ENCODE assay signal across 9 mouse cellular contexts in the genomic region with DNA sequence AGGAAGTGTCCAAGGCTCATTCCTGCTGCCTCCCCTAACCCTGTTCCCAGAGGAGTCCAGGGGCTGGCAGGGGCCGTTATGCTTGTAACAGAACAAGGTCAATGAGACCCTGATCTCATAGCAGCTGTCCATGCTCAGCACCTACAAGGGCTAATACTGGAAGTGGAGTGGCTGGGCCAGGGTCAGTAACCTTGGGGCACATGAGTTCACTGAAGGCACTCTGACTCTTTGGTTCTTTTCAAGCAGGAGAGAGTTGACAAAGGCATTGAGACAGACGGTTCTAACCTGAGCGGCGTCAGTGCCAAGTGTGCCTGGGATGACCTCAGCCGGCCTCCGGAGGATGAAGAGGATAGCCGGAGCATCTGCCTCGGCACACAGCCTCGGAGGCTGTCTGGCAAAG. TPM values are rescaled to one million over a fixed set of nuclear protein-coding genes. Genes with fewer than 3 reads are reported as not detected.
DNase-seq lines count a peak whose midpoint lies in the region; ATAC-seq and TF ChIP-seq lines count a peak whose summit lies in the region.
"Had no signal": no experiment of that assay in that cellular context is flagged by ENCODE, and none has a peak within 500 bp of the region (broad histone marks: within the 10 kb centered on the region; RNA-seq: fewer than 3 reads in every experiment).

No protein-coding gene starts in this region.

- H3K27me3 ChIP-seq in heart, embryonic 15.5 days: no peaks in the 10 kb centered on the region
- H3K27me3 ChIP-seq in lung, embryonic 14.5 days (ENCODE audit: insufficient read depth, low read length): no peaks in the 10 kb centered on the region
- no peaks in the 10 kb centered on the region for H3K27me3 ChIP-seq in embryonic facial prominence, embryonic 15.5 days
- H3K27me3 ChIP-seq in liver, embryonic 12.5 days (replicated peaks): no peaks in the 10 kb centered on the region
- no peaks in the 10 kb centered on the region for H3K27me3 ChIP-seq in thymus, adult 2 months (ENCODE audit: control insufficient read depth, insufficient read depth, low read length)

- H3K36me3 ChIP-seq in heart, embryonic 15.5 days: 0 out of 2 replicates have a peak, but pooled peaks cover 3% of the 10 kb centered on the region
- peaks cover 50% of the 10 kb centered on the region; the same call in 1 of the 2 replicates for H3K36me3 ChIP-seq in lung, embryonic 14.5 days (ENCODE audit: insufficient read depth)
- peaks cover 39% of the 10 kb centered on the region for H3K36me3 ChIP-seq in embryonic facial prominence, embryonic 15.5 days
- H3K36me3 ChIP-seq in liver, embryonic 12.5 days: peaks cover 18% of the 10 kb centered on the region
- peaks cover 3% of the 10 kb centered on the region; the same call in 1 of the 2 replicates for H3K36me3 ChIP-seq in thymus, adult 2 months (ENCODE audit: control insufficient read depth, insufficient read depth, low read length)

- H3K4me2 ChIP-seq in heart, embryonic 15.5 days: no peak overlapping the region
- no peak overlapping the region for H3K4me2 ChIP-seq in lung, embryonic 14.5 days
- no peak overlapping the region for H3K4me2 ChIP-seq in embryonic facial prominence, embryonic 15.5 days (replicated peaks)
- H3K4me2 ChIP-seq in liver, embryonic 12.5 days: no peak overlapping the region

- H3K27ac ChIP-seq in heart, embryonic 15.5 days: peak overlapping the region; percentile 90
- peak overlapping the region; percentile 36; the same call in 1 of the 2 replicates for H3K27ac ChIP-seq in lung, embryonic 14.5 days (ENCODE audit: low read depth)
- H3K27ac ChIP-seq in embryonic facial prominence, embryonic 15.5 days (replicated peaks): 0 out of 2 replicates have a peak overlapping the region, but pooled peaks have one; percentile 7
- peak overlapping the region; percentile 92 for H3K27ac ChIP-seq in liver, embryonic 12.5 days
- H3K27ac ChIP-seq in thymus, adult 2 months (ENCODE audit: control insufficient read depth, insufficient read depth, low read length): no peak overlapping the region

- peaks cover 72% of the 10 kb centered on the region for H3K4me1 ChIP-seq in heart, embryonic 15.5 days (replicated peaks)
- H3K4me1 ChIP-seq in lung, embryonic 14.5 days (ENCODE audit: insufficient read depth): peaks cover 34% of the 10 kb centered on the region
- peaks cover 47% of the 10 kb centered on the region for H3K4me1 ChIP-seq in embryonic facial prominence, embryonic 15.5 days
- peaks cover 76% of the 10 kb centered on the region for H3K4me1 ChIP-seq in liver, embryonic 12.5 days
- H3K4me1 ChIP-seq in thymus, adult 2 months (replicated peaks; ENCODE audit: control insufficient read depth, insufficient read depth, low read length): peaks cover 14% of the 10 kb centered on the region

- H3K4me3 ChIP-seq in heart, embryonic 15.5 days: no peak overlapping the region
- no peak overlapping the region for H3K4me3 ChIP-seq in lung, embryonic 14.5 days (ENCODE audit: low read depth, low read length)
- H3K4me3 ChIP-seq in embryonic facial prominence, embryonic 15.5 days (replicated peaks): no peak overlapping the region
- H3K4me3 ChIP-seq in liver, embryonic 12.5 days: no peak overlapping the region
- no peak overlapping the region for H3K4me3 ChIP-seq in thymus, adult 2 months (ENCODE audit: control insufficient read depth, insufficient read depth, low read length)

- no peak for TF ChIP-seq CTCF in lung, embryonic 14.5 days (IDR thresholded peaks at IDR 0.05; ENCODE audit: low read depth)
- no peak for TF ChIP-seq CTCF in thymus, adult 2 months (IDR thresholded peaks at IDR 0.05; ENCODE audit: borderline replicate concordance, control insufficient read depth, extremely low read depth, insufficient read depth, low read length, poor library complexity)

- DNase-seq in heart, adult 8-10 months (ENCODE audit: low spot score): no peak
- no peak for DNase-seq in lung, embryonic 14.5 days
- no peak for DNase-seq in lung, adult 18-20 months
- no peak for DNase-seq in thymus, adult 2 months
- no peak for DNase-seq in thymus, postnatal 4 days
- DNase-seq: right cerebral cortex, postnatal 4 days had no signal

- ATAC-seq in heart, embryonic 15.5 days (replicated peaks; ENCODE audit: insufficient number of reproducible peaks, insufficient read depth, low FRiP score, low read depth): no peak
- ATAC-seq in lung, embryonic 14.5 days (ENCODE audit: insufficient read depth): no peak
- no peak for ATAC-seq in embryonic facial prominence, embryonic 15.5 days (ENCODE audit: insufficient number of reproducible peaks, low FRiP score, low TSS enrichment, low read depth)
- ATAC-seq in liver, embryonic 12.5 days: no peak

- 82% methylated on average over 9 of the region's 9 CpGs for WGBS in heart, embryonic 15.5 days
- 73% methylated on average over 9 of the region's 9 CpGs for WGBS in lung, embryonic 14.5 days
- WGBS in embryonic facial prominence, embryonic 15.5 days: 85% methylated on average over 9 of the region's 9 CpGs
- WGBS in liver, embryonic 12.5 days (ENCODE audit: insufficient replicate concordance): 81% methylated on average over 9 of the region's 9 CpGs
- 95% methylated on average over 9 of the region's 9 CpGs for WGBS in thymus, adult 2 months

- no peak overlapping the region for H3K9ac ChIP-seq in heart, embryonic 15.5 days
- H3K9ac ChIP-seq in lung, embryonic 14.5 days: no peak overlapping the region
- H3K9ac ChIP-seq in embryonic facial prominence, embryonic 15.5 days: no peak overlapping the region
- H3K9ac ChIP-seq in liver, embryonic 12.5 days: no peak overlapping the region

- TF ChIP-seq POLR2A in thymus, adult 2 months (IDR thresholded peaks at IDR 0.05; ENCODE audit: control insufficient read depth, extremely low read depth, insufficient read depth, low read length, poor library complexity): no peak

- no peaks in the 10 kb centered on the region for H3K9me3 ChIP-seq in heart, embryonic 15.5 days (replicated peaks)
- no peaks in the 10 kb centered on the region for H3K9me3 ChIP-seq in lung, embryonic 14.5 days (ENCODE audit: low read depth, low read length)
- no peaks in the 10 kb centered on the region for H3K9me3 ChIP-seq in embryonic facial prominence, embryonic 15.5 days (replicated peaks)
- H3K9me3 ChIP-seq in liver, embryonic 12.5 days (replicated peaks): no peaks in the 10 kb centered on the region

RNA-seq across cellular contexts. Expression of a gene that starts 48.6 kb away (rescaled TPM):
- polyA plus RNA-seq in heart, embryonic 15.5 days (2015; fragmentation: Nextera tagmentation; extraction: Ambion mirVana): 15.9 and 19.2 TPM in 2 replicates
- total RNA-seq in heart, adult 8-10 months (2022): 10 to 100 TPM; 31.5 to 38.8 (median 37.6) TPM
- polyA plus RNA-seq in lung, embryonic 14.5 days (2014; fragmentation: Nextera tagmentation; extraction: Ambion mirVana): 28.3 and 31.0 TPM in 2 replicates
- 20.7 and 21.7 TPM in 2 replicates for polyA plus RNA-seq in embryonic facial prominence, embryonic 15.5 days (2015; fragmentation: Nextera tagmentation; extraction: Ambion mirVana)
- 19.0 and 19.5 TPM in 2 replicates for polyA plus RNA-seq in liver, embryonic 12.5 days (2016; fragmentation: Nextera tagmentation; extraction: Ambion mirVana)
- 57.9 and 78.2 TPM in 2 replicates for polyA plus RNA-seq in thymus, adult 2 months (2012; rRNA removed)

RNA-seq across cellular contexts. Expression of a gene that starts 56.2 kb away (rescaled TPM):
- 15.2 and 20.6 TPM in 2 replicates for polyA plus RNA-seq in heart, embryonic 15.5 days (2015; fragmentation: Nextera tagmentation; extraction: Ambion mirVana)
- 10 to 100 TPM; 11.7 to 13.0 (median 12.1) TPM for total RNA-seq in heart, adult 8-10 months (2022)
- 41.3 and 47.5 TPM in 2 replicates for polyA plus RNA-seq in lung, embryonic 14.5 days (2014; fragmentation: Nextera tagmentation; extraction: Ambion mirVana)
- polyA plus RNA-seq in embryonic facial prominence, embryonic 15.5 days (2015; fragmentation: Nextera tagmentation; extraction: Ambion mirVana): 36.0 and 38.4 TPM in 2 replicates
- 12.4 TPM in 2 replicates for polyA plus RNA-seq in liver, embryonic 12.5 days (2016; fragmentation: Nextera tagmentation; extraction: Ambion mirVana)
- polyA plus RNA-seq in thymus, adult 2 months (2012; rRNA removed): 31.3 and 40.8 TPM in 2 replicates

RNA-seq across cellular contexts. Expression of a gene that starts 57.4 kb away (rescaled TPM):
- 103 and 122 TPM in 2 replicates for polyA plus RNA-seq in heart, embryonic 15.5 days (2015; fragmentation: Nextera tagmentation; extraction: Ambion mirVana)
- 10 to 100 TPM; 86.7 to 93.0 (median 89.0) TPM for total RNA-seq in heart, adult 8-10 months (2022)
- 148 and 149 TPM in 2 replicates for polyA plus RNA-seq in lung, embryonic 14.5 days (2014; fragmentation: Nextera tagmentation; extraction: Ambion mirVana)
- polyA plus RNA-seq in embryonic facial prominence, embryonic 15.5 days (2015; fragmentation: Nextera tagmentation; extraction: Ambion mirVana): 149 and 153 TPM in 2 replicates
- 71.5 and 72.9 TPM in 2 replicates for polyA plus RNA-seq in liver, embryonic 12.5 days (2016; fragmentation: Nextera tagmentation; extraction: Ambion mirVana)
- 163 and 164 TPM in 2 replicates for polyA plus RNA-seq in thymus, adult 2 months (2012; rRNA removed)
